Mouse (Mus musculus): ENCODE results near the gene Pde9a.

Pde9a gene

GRCm38 (mm10) chr17:31470766-31471418, 84.9 kb downstream of the Pde9a start:
- no peak for DNase-seq (ENCODE audit: low read depth)

- no peak for DNase-seq (ENCODE audit: low read depth)
Measured at GRCm38 (mm10) chr17:31474388-31474787, 88.4 kb downstream of the Pde9a start.

GRCm38 (mm10) chr17:31478606-31479005, 92.6 kb downstream of the Pde9a start:
- DNase-seq (ENCODE audit: low read depth) = no peak

- DNase-seq (ENCODE audit: low read depth) = no peak
Measured at GRCm38 (mm10) chr17:31479108-31479844, 93.3 kb downstream of the Pde9a start.

GRCm38 (mm10) chr17:31486616-31487198, 100.7 kb downstream of the Pde9a start:
- DNase-seq (ENCODE audit: low read depth) = no peak

- no peak for DNase-seq (ENCODE audit: low read depth)
Measured at GRCm38 (mm10) chr17:31487433-31488060, 101.5 kb downstream of the Pde9a start.

- DNase-seq (ENCODE audit: low read depth) = peak; percentile 33
Measured at GRCm38 (mm10) chr17:31491355-31491754, 105.3 kb downstream of the Pde9a start.

GRCm38 (mm10) chr17:31492416-31492815, 106.4 kb downstream of the Pde9a start:
- peak; percentile 75 for DNase-seq (ENCODE audit: low read depth)

- no peak for DNase-seq (ENCODE audit: low read depth)
Measured at GRCm38 (mm10) chr17:31494989-31495388, 109.0 kb downstream of the Pde9a start.

GRCm38 (mm10) chr17:31497726-31498125, 111.7 kb downstream of the Pde9a start:
- DNase-seq (ENCODE audit: low read depth) = no peak

- no peak for DNase-seq (ENCODE audit: low read depth)
Measured at GRCm38 (mm10) chr17:31499725-31500124, 113.7 kb downstream of the Pde9a start.

GRCm38 (mm10) chr17:31500416-31500815, 114.4 kb downstream of the Pde9a start:
- no peak for DNase-seq (ENCODE audit: low read depth)

GRCm38 (mm10) chr17:31500908-31501307, 114.9 kb downstream of the Pde9a start:
- DNase-seq (ENCODE audit: low read depth) = no peak

GRCm38 (mm10) chr17:31502261-31502927, 116.4 kb downstream of the Pde9a start:
- no peak for DNase-seq (ENCODE audit: low read depth)

- DNase-seq (ENCODE audit: low read depth) = no peak
Measured at GRCm38 (mm10) chr17:31503337-31503736, 117.3 kb downstream of the Pde9a start.

- no peak for DNase-seq (ENCODE audit: low read depth)
Measured at GRCm38 (mm10) chr17:31503936-31504335, 117.9 kb downstream of the Pde9a start.

- no peak for DNase-seq (ENCODE audit: low read depth)
Measured at GRCm38 (mm10) chr17:31505013-31505412, 119.0 kb downstream of the Pde9a start.

- no peak for DNase-seq (ENCODE audit: low read depth)
Measured at GRCm38 (mm10) chr17:31506282-31506681, 120.3 kb downstream of the Pde9a start.

GRCm38 (mm10) chr17:31510944-31511343, 124.9 kb downstream of the Pde9a start:
- peak; percentile 46 for DNase-seq (ENCODE audit: low read depth)

- DNase-seq (ENCODE audit: low read depth) = peak; percentile 90
Measured at GRCm38 (mm10) chr17:31511792-31512495, 125.9 kb downstream of the Pde9a start.

- no peak for DNase-seq (ENCODE audit: low read depth)
Measured at GRCm38 (mm10) chr17:31512593-31512992, 126.6 kb downstream of the Pde9a start.

GRCm38 (mm10) chr17:31514696-31515095, 128.7 kb downstream of the Pde9a start:
- no peak for DNase-seq (ENCODE audit: low read depth)
